Mouse (Mus musculus): ENCODE measurements around the gene Stpg4. TPM values are rescaled to one million over a fixed set of nuclear protein-coding genes. Genes with fewer than 3 reads are reported as not detected.

Gene Stpg4
- polyA plus RNA-seq, 1 experiment, result not detected

DNA sequence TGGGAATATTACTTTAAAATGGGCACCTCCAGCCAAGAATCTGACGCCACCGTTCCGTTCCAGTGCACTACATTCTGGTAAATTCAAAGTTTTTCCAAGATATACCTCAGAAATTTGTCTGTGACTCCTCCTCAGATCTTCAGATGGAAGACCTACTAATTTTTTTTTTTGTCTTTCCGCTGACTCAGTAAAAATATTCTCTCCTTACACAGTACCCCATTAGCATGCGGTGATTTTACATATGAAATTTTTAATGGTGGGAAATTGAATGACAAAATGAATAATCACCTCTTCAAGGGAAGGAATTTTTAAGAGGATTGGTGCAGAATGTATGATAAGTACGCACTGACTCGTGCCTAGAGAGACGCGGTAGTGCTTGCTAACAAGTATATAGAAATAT is 20.8 kb upstream of the Stpg4 start:
- H3K4me3 ChIP-seq (ENCODE audit: insufficient read depth, low read length), result no peak overlapping the region
- no peak overlapping the region for H3K27ac ChIP-seq (ENCODE audit: insufficient read depth, low read length)
- peaks cover 4% of the 10 kb centered on the region for H3K4me1 ChIP-seq (ENCODE audit: control insufficient read depth, insufficient read depth, low read length)
- TF ChIP-seq CTCF (IDR thresholded peaks at IDR 0.05; ENCODE audit: borderline replicate concordance, insufficient read depth, low read length) (no peak), POLR2A (IDR thresholded peaks at IDR 0.05; ENCODE audit: low read depth, low read length) (no peak)

DNA sequence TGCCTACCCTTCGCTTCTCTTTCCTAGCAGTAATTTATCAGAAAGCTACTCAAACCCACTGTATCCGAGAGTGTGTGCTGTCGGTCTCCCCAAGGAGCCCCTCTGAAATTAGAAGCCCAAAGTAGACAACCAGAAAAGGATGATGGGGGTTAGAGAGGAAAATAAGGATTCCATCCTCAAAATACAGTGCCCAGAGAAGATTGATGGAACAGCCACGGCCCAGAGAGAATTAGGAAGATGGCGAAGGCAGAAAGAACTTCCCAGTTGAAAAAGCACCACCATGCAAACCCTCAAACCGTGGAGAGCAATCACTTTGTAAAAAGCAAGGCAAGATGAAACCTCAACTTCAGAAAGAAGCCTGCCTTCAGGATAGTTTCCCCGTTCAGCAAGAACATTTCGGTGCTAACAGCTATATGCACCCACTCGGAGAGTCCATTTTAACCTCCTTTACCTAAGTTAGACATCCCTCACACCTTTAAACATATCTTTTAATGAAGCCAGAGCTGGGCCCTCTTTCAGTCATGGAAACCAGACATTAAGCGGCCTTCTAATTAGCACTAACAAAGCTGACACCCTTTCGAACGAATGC is 20.2 kb upstream of the Stpg4 start:
- peaks cover 7% of the 10 kb centered on the region for H3K4me1 ChIP-seq (ENCODE audit: control insufficient read depth, insufficient read depth, low read length)

DNA sequence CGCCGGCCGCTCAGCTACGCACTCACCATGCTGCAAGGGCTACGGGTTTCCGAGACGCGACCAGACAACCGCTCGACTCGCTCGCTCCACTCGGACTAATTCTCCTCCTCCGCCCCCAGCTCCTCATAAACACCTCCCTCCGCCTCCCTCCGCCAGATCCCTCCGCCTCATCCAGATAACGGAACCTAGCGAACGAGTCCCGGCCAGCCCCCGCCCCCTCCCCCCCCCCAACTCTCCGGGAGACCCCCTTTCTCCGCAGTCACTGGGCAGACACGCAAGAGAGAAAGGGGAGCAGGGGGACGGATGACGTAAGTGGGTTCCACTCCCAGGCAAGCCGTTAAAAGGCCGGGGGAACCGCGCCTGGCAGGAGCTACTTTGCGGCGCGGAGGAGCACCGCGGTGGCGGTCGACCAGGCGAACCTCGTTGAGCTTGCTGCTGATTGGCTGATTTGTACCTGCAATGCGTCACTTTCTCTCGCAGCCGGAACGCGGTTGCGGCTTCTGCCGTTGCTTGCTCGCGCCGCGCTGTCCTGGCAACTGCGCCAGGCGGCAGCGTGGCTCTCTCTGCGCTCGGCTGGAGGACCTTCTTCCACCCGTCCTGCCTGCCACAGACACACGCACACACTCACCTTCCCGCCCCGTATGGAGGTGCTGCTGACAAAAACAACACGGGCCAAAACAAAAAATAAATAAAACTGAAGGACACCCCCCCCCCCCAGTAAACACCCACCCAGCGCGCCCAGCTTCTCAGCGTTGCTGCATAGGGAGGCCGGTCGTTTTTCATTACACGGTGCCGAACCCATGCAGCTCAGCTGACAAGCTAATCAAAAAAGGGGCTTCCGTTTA is 19.4 kb upstream of the Stpg4 start, which contains the start of gene Calm2:
Gene Calm2, minus strand, starts transcription at position 169 of the 845 bp plus-strand sequence.
- peak within 1 kb of the TSS; percentile 66 for H3K27ac ChIP-seq (ENCODE audit: insufficient read depth, low read length)
- H3K4me1 ChIP-seq (ENCODE audit: control insufficient read depth, insufficient read depth, low read length), result peaks cover 7% of the 10 kb centered on the region
- TF ChIP-seq CTCF (IDR thresholded peaks at IDR 0.05; ENCODE audit: borderline replicate concordance, insufficient read depth, low read length) (no peak), POLR2A (IDR thresholded peaks at IDR 0.05; ENCODE audit: low read depth, low read length) (peak; percentile 100)
- peak within 1 kb of the TSS; percentile 100 for H3K4me3 ChIP-seq (ENCODE audit: insufficient read depth, low read length)

More for the DNA sequence above, 20.2 kb upstream of the Stpg4 start:
- Histone ChIP-seq H3K27ac (ENCODE audit: insufficient read depth, low read length) (0 out of 2 replicates have a peak overlapping the region, but pooled peaks have one; percentile 24), H3K4me3 (ENCODE audit: insufficient read depth, low read length) (peak overlapping the region; percentile 41)
- no peak for TF ChIP-seq CTCF (IDR thresholded peaks at IDR 0.05; ENCODE audit: borderline replicate concordance, insufficient read depth, low read length)
- no peak for TF ChIP-seq POLR2A (IDR thresholded peaks at IDR 0.05; ENCODE audit: low read depth, low read length)

DNA sequence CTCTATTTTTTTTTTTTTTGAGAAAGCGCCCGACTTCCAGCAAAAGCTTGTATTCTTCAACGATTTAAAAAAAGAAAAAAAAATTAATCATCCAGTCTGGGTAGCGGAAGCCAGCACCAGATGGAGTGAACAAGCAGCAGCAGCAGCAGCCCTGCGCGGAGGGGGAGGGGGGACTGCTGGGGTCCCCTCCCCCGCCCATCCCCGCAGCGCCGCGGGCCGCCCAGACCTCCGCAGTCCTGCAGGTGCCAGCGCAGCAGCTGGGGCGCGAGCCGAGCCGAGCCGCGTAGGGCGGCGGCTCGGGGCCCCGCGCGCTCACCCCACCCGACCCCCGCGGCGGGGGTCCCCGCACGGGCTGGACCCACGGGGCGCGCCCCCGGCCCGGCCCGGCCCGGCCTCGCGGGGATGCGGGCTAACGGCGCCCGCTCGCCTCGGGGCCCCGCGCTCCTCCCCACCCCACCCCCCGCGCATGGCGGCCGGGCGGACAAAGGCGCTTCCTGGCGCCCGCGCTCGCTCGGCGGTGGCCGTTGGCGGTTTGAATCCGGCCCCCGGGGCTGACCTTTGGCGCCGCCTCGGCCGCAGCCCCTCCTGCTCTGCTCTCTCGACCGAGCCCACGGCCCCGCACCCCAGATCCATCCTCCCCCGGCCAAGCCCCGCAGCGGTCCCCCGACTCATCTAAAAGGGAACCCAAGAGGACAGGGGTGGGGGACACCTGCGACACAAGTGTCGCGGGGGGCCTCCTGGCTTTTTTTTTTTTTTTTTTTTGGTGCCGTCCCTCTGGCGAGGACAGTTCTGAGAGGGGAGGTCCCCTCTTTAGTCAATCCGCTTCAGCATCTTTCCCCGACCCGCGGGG is 18.6 kb upstream of the Stpg4 start:
- Histone ChIP-seq H3K4me1 (ENCODE audit: control insufficient read depth, insufficient read depth, low read length) (peaks cover 7% of the 10 kb centered on the region), H3K27ac (ENCODE audit: insufficient read depth, low read length) (peak overlapping the region; percentile 58), H3K4me3 (ENCODE audit: insufficient read depth, low read length) (peak overlapping the region; percentile 100)
- TF ChIP-seq CTCF (IDR thresholded peaks at IDR 0.05; ENCODE audit: borderline replicate concordance, insufficient read depth, low read length) (no peak), POLR2A (IDR thresholded peaks at IDR 0.05; ENCODE audit: low read depth, low read length) (no peak)

DNA sequence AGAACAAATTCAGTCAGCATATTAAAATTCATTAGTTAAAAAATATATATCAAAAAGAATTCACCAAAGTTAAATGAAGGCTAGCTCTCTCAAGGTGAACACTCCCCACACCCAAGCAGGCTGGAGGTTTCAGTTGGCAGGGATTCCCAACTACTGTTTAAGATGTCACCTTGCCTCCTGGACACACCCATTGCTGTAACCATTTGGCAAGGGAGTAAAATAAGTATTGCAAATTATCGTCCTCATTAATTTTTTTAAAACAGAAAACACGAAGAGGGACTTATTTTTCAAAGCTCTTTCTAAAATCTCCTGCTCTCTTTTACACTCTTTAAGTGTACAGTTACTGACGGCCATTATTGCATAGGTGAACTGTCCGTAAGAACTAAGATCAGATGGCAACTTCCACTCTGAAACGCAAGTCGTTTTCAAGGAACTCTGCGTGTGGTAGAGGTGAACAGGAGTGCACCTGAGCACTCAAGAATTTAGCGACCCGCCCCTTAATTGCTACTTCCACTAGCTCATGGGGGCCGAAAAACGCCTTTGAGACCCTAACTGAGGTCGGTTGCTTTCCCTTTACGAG is 17.9 kb upstream of the Stpg4 start:
- Histone ChIP-seq H3K4me1 (ENCODE audit: control insufficient read depth, insufficient read depth, low read length) (peaks cover 7% of the 10 kb centered on the region), H3K4me3 (ENCODE audit: insufficient read depth, low read length) (peak overlapping the region; percentile 100), H3K27ac (ENCODE audit: insufficient read depth, low read length) (peak overlapping the region; percentile 25; the same call in 1 of the 2 replicates)
- TF ChIP-seq CTCF (IDR thresholded peaks at IDR 0.05; ENCODE audit: borderline replicate concordance, insufficient read depth, low read length), result no peak
- no peak for TF ChIP-seq POLR2A (IDR thresholded peaks at IDR 0.05; ENCODE audit: low read depth, low read length)

DNA sequence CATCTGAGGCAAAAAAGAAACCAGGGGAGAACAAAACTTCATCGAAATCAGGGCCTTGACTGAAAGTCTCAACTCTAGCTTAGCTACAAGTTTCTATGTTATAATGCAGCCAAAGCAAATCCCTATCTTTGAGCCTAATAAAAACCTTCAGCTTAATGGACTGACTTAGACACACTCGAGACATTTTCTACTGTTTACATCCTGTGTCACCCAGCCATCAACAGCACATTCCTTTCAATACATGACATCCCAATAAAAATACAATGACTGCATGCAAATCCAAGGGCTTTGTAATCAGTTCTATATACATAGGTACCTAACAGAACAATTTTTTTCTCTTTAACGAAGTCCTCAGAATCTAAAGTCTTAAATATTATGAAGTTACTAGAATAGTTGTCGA is 17.2 kb upstream of the Stpg4 start:
- TF ChIP-seq POLR2A (IDR thresholded peaks at IDR 0.05; ENCODE audit: low read depth, low read length) (no peak), CTCF (IDR thresholded peaks at IDR 0.05; ENCODE audit: borderline replicate concordance, insufficient read depth, low read length) (no peak)
- H3K4me3 ChIP-seq (ENCODE audit: insufficient read depth, low read length), result peak overlapping the region; percentile 51
- no peak overlapping the region for H3K27ac ChIP-seq (ENCODE audit: insufficient read depth, low read length)
- peaks cover 10% of the 10 kb centered on the region for H3K4me1 ChIP-seq (ENCODE audit: control insufficient read depth, insufficient read depth, low read length)

DNA sequence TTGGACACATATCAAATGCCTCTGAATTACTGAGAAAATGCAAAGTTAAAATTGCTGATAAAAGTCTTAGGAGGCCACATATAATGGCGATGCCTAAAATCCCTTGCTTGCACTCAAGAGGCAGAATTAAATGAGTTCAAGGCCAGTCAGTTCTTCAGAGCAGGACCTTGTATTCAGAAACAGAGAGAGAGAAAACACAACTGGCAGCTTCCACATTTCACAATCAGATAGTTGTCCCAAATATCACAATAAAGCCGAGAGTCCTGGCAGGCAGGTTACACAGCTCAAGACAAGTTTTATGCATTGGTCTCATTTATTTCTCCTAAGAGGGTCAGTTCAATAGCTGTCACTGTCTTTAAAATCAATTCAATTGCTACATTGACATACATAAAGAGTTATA is 14.0 kb upstream of the Stpg4 start:
- peaks cover 14% of the 10 kb centered on the region for H3K4me1 ChIP-seq (ENCODE audit: control insufficient read depth, insufficient read depth, low read length)
- H3K27ac ChIP-seq (ENCODE audit: insufficient read depth, low read length), result no peak overlapping the region
- no peak for TF ChIP-seq POLR2A (IDR thresholded peaks at IDR 0.05; ENCODE audit: low read depth, low read length)
- no peak for TF ChIP-seq CTCF (IDR thresholded peaks at IDR 0.05; ENCODE audit: borderline replicate concordance, insufficient read depth, low read length)
- H3K4me3 ChIP-seq (ENCODE audit: insufficient read depth, low read length), result no peak overlapping the region

DNA sequence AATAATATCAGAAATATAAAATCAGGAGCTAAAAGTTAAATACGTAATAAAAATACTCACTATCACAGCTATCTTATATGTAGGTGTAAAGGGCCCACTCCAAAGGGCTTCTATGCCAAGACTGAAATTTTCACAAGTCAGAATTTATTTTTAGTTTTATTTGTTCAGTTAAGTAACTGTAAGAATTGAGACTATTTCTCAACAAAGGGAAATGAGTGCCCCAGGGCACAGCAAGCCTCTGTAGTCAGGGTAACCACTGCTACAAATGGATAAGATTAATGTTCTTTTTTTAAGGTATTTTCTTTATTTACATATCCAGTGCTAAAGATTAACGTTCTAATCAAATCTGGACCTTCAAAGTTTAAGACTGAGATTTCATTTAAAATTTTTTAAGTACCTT is 11.9 kb upstream of the Stpg4 start:
- TF ChIP-seq CTCF (IDR thresholded peaks at IDR 0.05; ENCODE audit: borderline replicate concordance, insufficient read depth, low read length) (no peak), POLR2A (IDR thresholded peaks at IDR 0.05; ENCODE audit: low read depth, low read length) (no peak)
- H3K4me1 ChIP-seq (ENCODE audit: control insufficient read depth, insufficient read depth, low read length), result peaks cover 14% of the 10 kb centered on the region
- H3K27ac ChIP-seq (ENCODE audit: insufficient read depth, low read length), result no peak overlapping the region
- no peak overlapping the region for H3K4me3 ChIP-seq (ENCODE audit: insufficient read depth, low read length)

DNA sequence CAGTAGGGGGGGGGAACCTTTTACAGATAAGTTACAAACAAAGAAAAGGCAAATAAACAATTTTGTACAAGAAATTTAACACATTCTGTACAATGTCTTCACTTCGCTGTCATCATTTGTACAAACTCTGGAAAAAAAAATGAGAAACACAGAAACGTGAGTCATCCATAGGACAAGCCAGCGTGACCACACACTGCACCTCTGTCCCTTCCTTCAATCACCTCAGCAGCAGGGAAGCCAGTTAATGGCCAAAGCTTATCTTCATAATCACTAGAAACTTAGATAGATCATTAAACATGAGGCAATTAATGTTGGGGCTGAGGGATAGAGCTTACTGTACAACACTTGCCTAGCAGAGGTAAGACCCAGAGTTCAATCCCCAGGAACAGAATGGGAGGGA is 6.4 kb upstream of the Stpg4 start:
- peaks cover 6% of the 10 kb centered on the region for H3K4me1 ChIP-seq (ENCODE audit: control insufficient read depth, insufficient read depth, low read length)
- no peak overlapping the region for H3K4me3 ChIP-seq (ENCODE audit: insufficient read depth, low read length)
- no peak overlapping the region for H3K27ac ChIP-seq (ENCODE audit: insufficient read depth, low read length)
- TF ChIP-seq CTCF (IDR thresholded peaks at IDR 0.05; ENCODE audit: borderline replicate concordance, insufficient read depth, low read length) (no peak), POLR2A (IDR thresholded peaks at IDR 0.05; ENCODE audit: low read depth, low read length) (no peak)
